Mouse (Mus musculus) heart, adult 9 months (tissue): Measurements from ENCODE around the gene Gm13420.
A peak's percentile ranks its signal among the peaks of the same experiment; 100 is the strongest.
"Not testable (repeated sequence)": the region's sequence is repeated elsewhere in the genome, so short reads cannot be mapped to it uniquely, and the experiment has no call there.

Experiments used
- DNase-seq, 2 experiments: peaks; one replicate each; pipeline ENCODE4 v3.0.0; 2022; ENCODE audit warnings: low spot score in 2 of 2

The Gm13420 gene

GRCm38 (mm10) chr2:29751497-29751896, at the start of gene Gm13420:
TSS of gene Gm13420 (minus strand) at chr2:29751685.
- DNase-seq = no peak

DNA sequence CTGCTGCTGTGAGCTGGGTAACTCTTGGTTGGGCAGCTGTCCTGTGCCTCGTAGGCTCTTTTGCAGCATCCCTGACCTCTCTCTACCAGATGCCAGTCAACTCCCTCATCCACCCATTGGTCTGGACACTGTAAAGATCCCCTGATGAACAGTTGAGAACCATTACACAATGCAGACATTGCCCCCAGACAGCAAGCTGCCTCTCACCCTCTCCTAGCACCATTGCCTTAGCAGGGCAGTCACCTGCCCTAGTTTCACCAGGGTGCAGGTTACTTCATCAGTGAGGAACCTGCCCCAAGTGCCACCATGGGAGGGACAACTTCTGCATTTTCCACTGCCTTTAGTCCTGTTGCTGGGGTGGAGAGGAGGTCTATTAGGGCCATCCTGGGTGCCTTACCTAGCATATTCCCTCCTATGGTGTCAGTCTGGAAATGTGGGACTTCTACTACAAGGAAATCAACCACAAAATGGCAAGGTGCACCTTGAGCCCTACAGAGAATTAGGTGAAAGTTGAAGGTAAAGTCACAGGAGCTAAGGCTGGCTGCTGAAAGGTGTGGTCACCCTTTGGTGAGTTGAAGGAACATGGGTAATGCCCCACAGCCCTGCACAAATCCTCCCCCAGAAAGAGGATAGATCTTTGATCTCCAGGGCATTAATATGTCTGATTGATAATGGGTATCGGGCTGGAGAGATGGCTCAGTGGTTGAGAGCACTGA, 41.4 kb upstream of the Gm13420 start:
- DNase-seq = no peak

DNA sequence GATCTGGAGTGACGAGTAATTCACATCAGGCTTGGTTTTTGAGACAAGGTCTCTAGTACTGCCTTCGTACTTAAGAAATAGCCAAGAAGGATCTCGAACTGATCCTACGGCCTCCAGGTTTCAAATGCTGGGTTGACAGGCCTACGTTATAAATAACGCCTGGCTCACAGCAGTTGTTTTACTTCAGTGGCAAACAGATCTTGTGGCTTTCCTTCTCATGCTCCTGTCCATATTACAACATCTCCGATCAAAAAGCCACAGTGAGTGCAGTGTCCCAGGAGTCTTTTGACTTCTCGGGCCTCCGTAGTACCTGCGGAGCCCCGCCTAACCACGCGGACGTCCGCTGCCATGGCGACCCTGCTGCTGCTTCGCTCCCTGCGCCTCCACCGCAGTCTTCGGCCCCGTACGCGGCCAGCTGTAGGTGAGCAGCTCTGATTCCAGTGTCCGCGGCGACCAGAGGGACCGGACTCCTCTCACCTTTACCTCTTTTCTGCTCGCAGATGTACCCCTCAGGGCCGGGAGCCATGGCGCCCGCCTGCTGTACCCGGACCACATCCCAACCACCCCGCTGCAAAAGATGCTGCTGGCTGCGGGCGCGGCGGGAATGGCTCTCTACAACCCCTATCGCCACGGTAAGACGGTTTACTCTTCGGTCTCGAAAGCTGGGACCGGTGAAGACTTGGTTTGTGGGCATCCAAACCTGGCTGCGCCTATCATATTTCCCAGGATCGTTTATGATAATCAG, 36.6 kb upstream of the Gm13420 start, which contains the start of gene Trub2:
TSS of gene Trub2 (minus strand) at position 566 of the 745 bp plus-strand sequence.
- DNase-seq = peak; percentile 80 to 82

DNA sequence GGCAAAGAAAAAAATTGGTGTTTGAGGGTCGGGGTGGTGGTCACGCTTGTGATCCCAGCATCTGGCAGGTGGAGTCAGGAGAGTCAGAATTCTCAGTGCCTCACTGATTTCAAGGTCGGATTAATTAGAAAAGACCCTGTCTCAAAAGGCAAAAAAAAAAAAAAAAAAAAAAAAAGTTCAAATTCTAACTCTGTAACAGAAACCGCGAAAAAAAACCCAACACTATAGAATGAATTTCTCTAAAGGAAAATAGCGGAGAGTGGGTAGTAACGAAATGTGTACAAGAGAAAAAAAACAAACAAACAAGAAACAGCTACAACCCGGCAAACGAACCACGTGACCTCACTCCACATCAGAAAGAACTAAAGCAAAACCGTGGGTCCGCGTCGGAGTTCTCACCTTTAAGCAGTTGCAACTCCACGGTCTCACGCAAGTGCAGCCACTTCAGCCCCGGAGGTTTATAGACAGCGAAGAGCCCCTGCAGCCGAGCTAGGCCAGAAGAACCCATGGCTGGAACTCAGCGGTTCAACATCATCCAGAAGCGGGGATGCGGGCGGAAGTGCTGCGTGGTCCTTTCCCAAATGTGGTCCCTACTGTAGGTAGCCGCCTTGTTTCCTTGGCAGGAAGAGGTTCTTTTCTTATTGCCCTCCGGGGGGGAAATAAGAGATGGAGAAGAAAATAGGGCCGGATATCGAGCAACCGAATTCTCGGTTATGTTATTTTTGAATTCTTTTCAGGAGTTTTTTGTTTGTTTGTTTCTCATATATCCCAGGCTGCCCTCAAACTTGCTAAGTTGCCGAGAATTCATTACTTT, 35.8 kb upstream of the Gm13420 start, which contains the start of gene Coq4:
TSS of gene Coq4 (plus strand) at position 390 of the 814 bp plus-strand sequence.
- DNase-seq = peak; percentile 85 to 94

DNA sequence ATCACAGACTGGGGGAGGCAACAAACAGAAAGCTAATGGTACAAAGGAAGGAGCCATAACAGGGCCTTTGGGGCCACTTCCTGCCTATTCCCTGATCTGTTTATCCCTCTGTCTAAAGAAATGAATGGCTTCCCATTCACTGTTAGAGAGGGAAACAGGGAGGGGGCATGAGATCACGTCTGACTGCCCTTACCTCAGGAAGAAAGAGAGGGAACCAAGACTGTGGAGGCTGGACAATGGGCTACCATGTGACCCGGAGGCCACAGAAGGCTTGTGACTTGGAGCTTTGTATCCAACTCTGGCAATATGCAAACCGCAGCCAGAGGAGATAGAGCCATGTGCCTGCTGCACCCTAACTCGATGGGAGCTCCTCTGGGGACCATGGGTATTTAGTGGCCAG, 32.8 kb upstream of the Gm13420 start:
- DNase-seq = no peak

- DNase-seq = not testable (repeated sequence)
These were observed 29.8 kb upstream of the Gm13420 start for GRCm38 (mm10) chr2:29781256-29781655.

DNA sequence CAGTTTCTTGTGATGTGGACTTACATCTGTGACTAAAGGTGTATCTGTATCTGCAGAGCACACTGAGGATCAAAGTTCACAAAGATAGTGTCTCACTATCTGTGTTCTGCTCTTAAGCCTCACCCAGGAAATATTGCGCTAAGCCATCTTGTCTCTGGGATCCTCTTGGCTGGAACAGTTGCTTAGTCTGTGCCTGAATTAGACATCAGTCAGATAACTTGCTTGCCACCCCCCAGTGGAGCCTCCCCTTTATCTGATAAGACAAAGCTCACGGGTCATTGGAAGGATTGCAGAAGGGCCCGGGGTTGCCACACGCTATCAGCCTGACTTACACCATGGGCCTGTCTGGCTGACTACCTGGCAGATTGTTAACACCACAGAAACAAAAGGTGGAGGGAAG, 21.8 kb upstream of the Gm13420 start:
- no peak for DNase-seq

DNA sequence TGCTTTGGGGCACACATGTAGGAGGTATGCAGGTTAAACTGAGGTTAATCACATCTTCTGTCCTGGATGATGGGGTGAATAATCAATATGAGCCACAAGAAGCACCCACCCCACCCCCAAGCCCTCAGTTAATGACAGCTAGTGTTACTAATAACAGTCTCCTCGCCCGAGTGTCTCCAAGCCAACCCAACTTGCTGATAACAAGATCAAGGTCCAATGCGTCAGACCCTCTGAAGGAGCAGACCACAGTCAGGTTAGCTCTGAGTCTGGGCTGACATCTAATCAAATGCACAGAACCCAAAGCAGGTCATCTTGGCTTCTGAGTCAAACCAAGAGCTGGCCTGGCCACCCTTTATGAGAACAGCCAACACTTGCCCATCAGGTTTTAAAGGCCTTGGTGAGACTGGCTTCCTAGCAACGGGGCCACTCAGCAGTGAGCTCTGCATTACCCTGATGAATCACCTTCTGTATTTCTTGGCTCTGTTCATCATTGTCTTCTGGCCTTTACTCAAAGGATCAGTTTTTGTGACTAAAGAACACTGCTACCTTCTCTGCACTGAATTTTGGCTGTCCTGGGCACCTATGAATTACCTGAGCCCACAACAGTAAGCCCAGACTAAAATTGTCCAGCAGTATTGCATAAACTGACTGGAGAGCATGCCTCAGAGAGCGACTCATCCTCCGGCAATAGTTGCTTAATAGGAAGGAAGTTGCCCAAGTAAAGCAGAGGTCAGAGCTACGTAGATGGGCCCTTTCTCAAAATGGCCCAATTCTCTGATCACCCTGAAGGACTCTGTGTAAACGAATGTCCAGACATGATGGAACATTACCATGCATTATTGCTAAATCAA, 20.4 kb upstream of the Gm13420 start:
- no peak for DNase-seq

- DNase-seq = no peak
These were observed 18.7 kb upstream of the Gm13420 start for GRCm38 (mm10) chr2:29770162-29770561.

DNA sequence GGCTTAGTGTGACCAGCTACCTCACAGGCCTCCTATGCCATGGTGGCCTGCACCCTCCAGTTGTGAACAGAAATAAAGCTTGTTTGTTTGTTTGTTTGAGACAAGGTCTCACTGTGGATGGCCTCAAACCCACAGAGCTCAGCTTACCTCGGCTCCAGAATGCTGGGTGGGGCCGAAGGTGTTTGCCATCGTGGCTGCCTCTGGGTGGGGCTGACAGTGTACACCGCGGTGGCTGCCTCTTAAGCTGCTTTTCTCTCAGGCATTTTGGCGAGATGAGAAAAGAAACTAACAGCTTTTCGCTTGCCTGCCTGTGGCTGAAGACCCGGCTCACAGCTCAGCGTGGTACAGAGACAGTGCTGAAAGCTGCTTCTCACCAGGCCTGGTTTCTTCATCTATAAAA, 17.4 kb upstream of the Gm13420 start:
- no peak for DNase-seq

DNA sequence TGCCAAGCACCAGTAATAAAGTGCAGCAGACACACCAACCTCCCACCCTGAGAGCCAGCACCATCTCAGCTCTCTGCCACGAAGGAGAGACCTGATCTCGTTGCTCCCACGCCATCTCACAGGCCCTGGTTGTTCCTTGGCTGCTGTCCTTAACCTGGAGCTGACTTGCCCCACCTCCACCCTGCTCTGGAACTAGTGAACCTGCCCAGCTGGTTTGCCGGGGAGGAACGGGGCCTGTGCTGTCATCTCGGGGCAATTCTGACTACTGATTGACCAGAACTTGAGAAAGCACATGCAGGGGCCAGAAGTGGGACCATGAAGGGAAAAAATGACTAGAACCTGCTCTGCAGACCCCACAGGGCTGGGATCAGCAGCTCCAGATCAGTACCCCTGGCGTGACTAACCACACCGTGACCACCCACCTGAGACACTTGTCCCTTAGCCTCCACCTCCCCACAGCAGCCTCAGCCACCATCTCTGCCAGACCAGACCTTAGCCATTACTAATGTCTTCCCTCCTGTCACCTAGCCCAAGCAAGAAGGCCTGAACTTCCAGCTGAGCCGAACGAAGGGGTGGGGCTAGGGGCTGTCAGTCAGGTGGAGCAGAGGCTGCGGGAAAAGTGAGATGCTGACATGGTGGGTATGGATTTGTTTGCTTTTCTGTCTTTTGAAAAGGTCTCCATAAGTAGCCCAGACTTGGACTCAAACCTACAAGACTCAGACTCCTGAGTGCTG, 16.7 kb upstream of the Gm13420 start:
- DNase-seq = no peak

GRCm38 (mm10) chr2:29764831-29765230, 13.3 kb upstream of the Gm13420 start:
- DNase-seq = peak in 1 of 2 experiments; percentile 17

GRCm38 (mm10) chr2:29755693-29756092, 4.2 kb upstream of the Gm13420 start:
- DNase-seq = no peak

GRCm38 (mm10) chr2:29752397-29752796, 912 bp upstream of the Gm13420 start:
- no peak for DNase-seq

GRCm38 (mm10) chr2:29748499-29748898, 3.0 kb downstream of the Gm13420 start:
- no peak for DNase-seq

DNA sequence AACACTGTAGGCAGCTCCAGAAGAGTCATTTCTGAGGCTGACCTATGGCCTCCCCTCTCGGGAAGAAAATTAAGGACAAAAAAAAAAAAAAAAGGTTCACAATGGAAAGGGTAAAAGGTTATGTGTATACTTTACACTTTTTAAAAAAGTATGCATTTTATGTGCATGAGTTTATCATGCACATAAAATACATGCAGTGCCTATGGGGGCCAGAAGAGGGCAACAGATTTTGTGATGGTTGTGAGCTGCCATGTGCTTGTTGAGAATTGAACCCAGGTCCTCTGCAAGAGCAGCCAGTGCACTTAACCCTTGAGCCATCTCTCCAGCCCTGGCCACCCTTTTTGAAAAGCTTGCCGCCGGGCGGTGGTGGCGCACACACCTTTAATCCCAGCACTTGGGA, 3.6 kb downstream of the Gm13420 start:
- DNase-seq = no peak

GRCm38 (mm10) chr2:29747188-29747782, 4.2 kb downstream of the Gm13420 start:
- no peak for DNase-seq

GRCm38 (mm10) chr2:29744256-29744655, 7.2 kb downstream of the Gm13420 start:
- no peak for DNase-seq

- no peak for DNase-seq
These were observed 10.3 kb downstream of the Gm13420 start for GRCm38 (mm10) chr2:29741207-29741606.

DNA sequence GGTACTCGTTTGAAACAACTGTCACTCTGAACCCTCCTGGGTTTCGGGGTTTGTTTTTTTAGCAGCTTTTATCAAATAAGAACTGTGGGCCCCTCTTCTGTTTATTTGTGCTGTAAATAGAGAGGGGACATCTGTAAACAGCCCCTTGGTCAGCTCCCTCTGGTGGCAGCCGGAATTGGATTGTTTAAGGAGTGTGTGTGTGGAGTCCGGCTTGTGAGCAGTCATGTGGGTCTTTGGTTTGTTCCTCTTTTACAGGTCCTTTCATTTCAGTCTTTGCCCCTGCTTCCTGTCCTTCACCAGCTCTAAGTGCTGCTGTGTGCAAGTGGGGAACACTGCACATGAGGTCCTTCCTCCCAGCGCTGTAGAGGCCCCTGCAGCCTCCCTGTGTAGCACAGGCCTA, 12.1 kb downstream of the Gm13420 start:
- DNase-seq = peak in 1 of 2 experiments; percentile 48
